Mouse (Mus musculus): ENCODE results near the gene Gcm2. TPM values are rescaled to one million over a fixed set of nuclear protein-coding genes. Genes with fewer than 3 reads are reported as not detected.

The Gcm2 gene
- total RNA-seq (2021), result not detected
- long read RNA-seq, experiment 1, result 0 reads
- long read RNA-seq, experiment 2, result 0 reads

DNA sequence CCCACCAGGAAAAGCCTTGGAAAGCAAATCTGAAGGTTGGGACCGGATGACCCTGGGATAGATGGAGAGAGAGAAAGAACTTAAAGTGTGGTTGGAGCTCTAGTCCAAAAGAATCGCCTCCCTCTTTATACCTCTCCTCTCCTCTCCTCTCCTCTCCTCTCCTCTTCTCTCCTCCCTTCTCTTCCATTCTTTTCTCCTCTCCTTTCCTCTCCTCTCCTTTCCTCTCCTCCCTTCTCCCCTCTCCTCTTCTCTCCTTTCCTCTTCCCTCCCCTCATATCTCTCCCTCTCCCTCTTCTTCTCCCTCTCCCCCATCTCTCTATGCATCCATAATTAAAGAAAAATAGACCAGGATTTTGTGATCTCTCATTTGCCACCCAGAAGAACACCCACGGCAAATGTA is at the start of gene Gcm2:
Gene Gcm2, minus strand, starts transcription at position 101 of the 400 bp plus-strand sequence.
- no peak for DNase-seq

GRCm38 (mm10) chr13:41158426-41158825 is 47.6 kb upstream of the Gcm2 start:
- no peak for DNase-seq

GRCm38 (mm10) chr13:41153146-41153545 is 42.3 kb upstream of the Gcm2 start:
- no peak for DNase-seq

GRCm38 (mm10) chr13:41146271-41146670 is 35.4 kb upstream of the Gcm2 start:
- no peak for DNase-seq

GRCm38 (mm10) chr13:41145433-41145970 is 34.7 kb upstream of the Gcm2 start:
- DNase-seq, result no peak

DNA sequence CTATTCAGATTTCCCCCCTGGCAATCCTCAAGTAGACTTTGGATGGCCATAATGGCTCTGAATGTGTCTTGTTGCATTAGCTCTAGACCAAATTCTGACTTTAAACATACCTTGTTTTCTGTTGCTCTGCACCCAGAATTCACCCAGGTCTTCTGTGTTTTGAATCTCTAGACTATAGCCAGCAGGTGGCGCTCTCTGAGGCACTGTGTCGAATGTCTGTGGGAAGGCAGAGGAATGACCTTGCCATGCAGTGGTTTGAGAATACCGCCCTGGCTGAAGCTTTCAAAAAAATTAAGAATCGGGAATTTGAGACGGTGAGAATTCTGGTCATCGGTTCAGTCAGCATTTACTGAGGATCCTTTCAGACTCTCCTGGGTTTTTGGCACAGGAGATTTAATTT is 24.1 kb upstream of the Gcm2 start:
- DNase-seq, result peak; percentile 12

DNA sequence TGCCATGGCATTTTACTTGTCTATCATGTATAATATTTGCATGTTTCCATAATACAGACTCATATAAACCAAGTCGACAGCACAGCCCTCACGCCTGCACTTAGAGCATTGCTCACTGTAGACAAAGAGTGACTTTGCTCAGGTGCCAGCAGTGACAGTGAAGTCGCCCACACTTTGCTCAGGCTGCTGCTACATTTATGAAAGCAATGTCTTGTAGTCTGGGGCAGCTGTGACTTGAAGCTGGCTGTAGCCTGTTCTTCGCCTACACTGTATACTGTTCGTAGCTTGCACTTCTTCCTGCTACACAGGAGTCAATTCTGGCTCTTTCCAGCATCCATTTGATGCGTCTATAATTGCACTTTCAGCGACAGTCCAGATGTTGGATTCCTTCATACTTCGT is 18.2 kb upstream of the Gcm2 start:
- no peak for DNase-seq

- DNase-seq, result no peak
These were observed 17.5 kb upstream of the Gcm2 start for GRCm38 (mm10) chr13:41128326-41128725.

DNA sequence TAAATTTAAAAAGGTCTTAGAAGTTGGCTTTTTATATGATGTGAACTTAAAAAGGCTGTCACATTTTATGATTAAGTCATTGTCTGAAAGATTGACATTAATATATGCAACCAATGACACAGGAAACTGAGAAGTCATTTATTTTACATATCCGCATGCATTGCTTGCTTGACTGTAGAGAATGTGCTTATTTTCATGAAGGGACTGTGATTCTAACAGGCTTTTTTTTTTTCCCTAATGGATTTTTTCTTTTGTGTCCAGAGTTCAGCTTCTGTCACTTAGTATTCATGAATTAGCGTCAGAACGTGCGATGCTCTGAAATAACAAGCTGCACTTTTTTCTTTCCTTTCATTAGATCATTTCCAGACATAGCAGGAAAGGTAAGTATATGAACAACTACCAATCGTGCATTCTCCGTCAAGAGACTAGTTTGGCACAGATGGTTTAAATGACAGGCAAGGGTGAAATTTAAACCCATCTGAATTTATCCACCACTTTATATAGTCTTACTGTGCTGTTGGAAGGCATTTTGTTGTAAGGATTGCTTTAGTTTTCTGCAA is 12.9 kb upstream of the Gcm2 start:
- no peak for DNase-seq

GRCm38 (mm10) chr13:41119152-41119945 is 8.5 kb upstream of the Gcm2 start:
- DNase-seq, result no peak

DNA sequence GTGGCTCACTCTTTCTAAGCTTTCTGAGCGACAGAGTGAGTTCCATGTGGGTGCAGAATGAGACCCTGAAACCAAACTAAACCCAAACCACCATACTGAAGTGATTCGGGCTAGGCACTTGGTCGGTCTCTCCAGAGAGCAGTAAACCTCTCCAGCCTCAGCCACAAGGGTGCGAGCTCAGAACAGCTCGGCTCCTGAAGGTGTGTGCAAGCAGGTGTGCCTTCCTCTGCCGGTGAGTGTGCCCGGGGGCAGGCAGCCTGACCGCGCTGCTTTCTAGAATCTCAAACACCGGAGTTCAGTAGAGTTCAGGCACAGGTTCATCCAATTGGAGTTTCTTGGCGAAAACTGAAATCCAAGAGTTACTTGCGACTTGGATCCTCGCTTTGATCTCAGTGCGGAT is 3.1 kb upstream of the Gcm2 start, which contains the start of gene Sycp2l:
Gene Sycp2l, plus strand, starts transcription at position 368 of the 400 bp plus-strand sequence.
- DNase-seq, result no peak

GRCm38 (mm10) chr13:41105541-41105940 is 5.3 kb downstream of the Gcm2 start:
- DNase-seq, result no peak

DNA sequence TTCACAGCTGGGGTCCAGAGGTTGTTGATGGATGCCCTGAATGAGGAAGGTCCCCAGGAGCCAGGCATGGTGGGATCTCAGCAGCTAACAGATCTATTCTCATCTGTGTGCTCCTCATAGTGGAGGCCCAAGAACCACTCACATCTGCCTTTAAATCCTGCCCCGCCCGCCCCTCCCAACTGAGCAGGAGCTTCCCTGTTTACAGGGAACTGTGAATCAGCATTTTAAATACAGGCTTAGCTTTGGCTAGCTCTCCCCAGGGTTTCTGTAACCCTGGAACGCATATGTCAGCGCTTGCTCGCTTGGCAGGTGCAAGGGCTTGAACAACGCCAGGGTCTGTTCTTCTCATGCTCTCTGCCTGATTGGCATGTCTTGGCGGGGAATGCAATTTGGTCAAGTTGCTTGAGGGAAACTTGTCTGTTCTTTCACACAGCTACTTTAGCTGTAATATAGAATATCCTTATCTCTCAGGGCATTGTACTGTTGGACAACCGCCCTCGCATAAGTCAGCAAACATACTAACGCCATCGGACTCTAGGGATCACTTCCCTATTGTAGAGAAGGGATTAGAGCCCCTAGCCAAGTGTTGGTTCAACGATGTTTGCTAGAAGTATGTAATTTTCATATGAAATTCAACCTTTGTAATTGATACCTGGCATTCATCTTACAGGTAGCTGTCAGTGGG is 6.9 kb downstream of the Gcm2 start:
- DNase-seq, result no peak

DNA sequence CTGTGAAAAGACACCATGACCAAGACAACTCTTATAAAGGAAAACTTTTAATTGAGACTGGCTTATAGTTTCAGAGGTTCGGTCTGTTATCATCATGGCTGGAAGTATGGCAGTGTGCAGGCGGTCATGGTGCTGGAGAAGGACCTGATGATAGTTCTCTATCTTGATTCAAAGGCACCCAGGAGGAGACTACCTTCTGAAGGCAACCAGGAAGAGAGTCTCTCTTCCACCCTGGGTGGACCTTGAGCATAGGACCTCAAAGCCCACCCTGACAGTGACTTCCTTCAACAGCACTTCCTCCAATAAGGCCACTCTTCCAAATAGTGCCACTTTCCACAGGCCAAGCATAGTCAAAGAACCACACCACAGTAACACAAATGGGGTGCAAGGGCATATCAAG is 10.8 kb downstream of the Gcm2 start:
- no peak for DNase-seq

GRCm38 (mm10) chr13:41098325-41098724 is 12.5 kb downstream of the Gcm2 start:
- no peak for DNase-seq

- no peak for DNase-seq
These were observed 13.3 kb downstream of the Gcm2 start for GRCm38 (mm10) chr13:41097324-41098058.

- no peak for DNase-seq
These were observed 16.7 kb downstream of the Gcm2 start for GRCm38 (mm10) chr13:41094160-41094559.

DNA sequence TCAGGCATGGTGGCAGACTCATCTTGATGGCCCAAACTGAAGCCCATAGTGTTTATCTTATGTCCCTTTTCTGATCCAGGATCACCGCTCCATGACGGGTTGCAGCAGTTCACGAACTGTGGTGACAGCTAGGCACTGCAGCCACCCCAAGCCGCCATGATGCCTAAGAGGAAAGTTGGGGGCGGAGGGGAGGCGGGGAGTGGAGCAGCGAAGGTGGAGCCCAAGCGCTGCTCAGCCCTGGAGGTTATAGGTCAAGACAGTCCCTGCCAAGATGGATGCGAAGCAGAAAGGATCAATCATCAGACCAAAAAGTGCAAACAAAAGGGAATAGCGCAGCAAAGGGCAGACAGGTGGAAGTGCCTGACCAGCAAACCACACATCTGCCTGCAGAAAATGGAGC is 19.6 kb downstream of the Gcm2 start:
- no peak for DNase-seq

DNA sequence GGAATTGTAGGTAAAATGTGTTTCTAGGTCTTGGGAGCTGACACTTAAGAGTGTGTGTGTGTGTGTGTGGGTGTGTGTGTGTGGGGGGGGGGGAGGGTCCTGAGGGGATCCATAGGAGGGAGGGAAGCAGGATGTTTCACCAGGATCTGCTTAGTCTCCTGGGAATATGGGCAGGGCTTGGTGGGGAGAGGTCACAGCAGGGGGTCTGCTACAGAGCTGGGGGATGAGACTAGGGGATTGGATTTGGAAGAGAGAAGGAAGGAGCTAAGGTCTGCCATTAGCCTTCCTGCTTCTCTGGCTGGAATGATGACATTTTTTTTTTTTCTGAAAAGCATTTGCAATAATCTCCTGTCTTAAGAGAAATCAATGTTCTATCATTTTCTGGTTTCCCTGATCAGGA is 22.1 kb downstream of the Gcm2 start:
- DNase-seq, result no peak

GRCm38 (mm10) chr13:41085140-41085539 is 25.7 kb downstream of the Gcm2 start:
- no peak for DNase-seq

- no peak for DNase-seq
These were observed 26.3 kb downstream of the Gcm2 start for GRCm38 (mm10) chr13:41084521-41084920.

DNA sequence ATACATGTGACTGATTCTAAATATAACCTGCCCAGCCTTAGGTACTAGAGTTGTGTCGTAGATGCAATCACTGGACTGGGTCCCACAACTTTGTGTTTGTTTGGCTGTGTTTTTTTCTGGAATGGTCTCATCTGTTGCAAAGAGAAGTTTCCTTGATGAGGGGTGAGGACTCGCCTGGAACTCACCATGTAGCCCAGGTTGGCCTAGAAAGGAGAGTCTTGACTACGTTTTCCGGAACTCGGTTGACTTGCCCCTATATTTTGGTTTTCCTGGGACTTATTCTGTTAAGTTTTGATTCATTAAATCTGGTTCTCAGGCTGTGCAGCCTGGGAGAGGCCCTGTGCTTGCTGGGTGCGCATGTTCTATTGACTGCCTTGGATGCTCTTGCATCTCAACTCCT is 30.1 kb downstream of the Gcm2 start:
- no peak for DNase-seq

Data from gastrocnemius, postnatal 25 days (tissue).